Mouse (Mus musculus) MEL (cell line): Measurements from ENCODE around the gene Sgms1. TPM values are rescaled to one million over a fixed set of nuclear protein-coding genes. Genes with fewer than 3 reads are reported as not detected.

ENCODE experiments used
- DNase-seq: peaks from one replicate; pipeline ENCODE4 v3.0.0; 2011; ENCODE audit warnings: low read depth, low spot score
- H3K27ac ChIP-seq: 2 replicates; pipeline ENCODE4 v1.5.1; 2012; ENCODE audit warnings: low read depth, mild to moderate bottlenecking, control low read depth, low read length, moderate library complexity; ENCODE audit not compliant: control insufficient read depth
- H3K27me3 ChIP-seq, 2 experiments: fragments of 150-350 bp in 1 of 2; sonication (generic) in 1 of 2; 2 replicates each; pipeline ENCODE4 v1.6.1; 2012; ENCODE audit warnings: low read length in 2 of 2, mild to moderate bottlenecking in 2 of 2, improper control_type of control experiment in 1 of 2, moderate library complexity in 1 of 2; ENCODE audit not compliant: insufficient read depth in 2 of 2, control insufficient read depth in 1 of 2
- H3K36me3 ChIP-seq, 2 experiments: 2 replicates each; pipeline ENCODE4 v1.6.1; 2012 to 2014; ENCODE audit warnings: low read length in 2 of 2, improper control_type of control experiment in 1 of 2, inconsistent platforms in 1 of 2, mild to moderate bottlenecking in 1 of 2; ENCODE audit not compliant: insufficient read depth in 2 of 2, control insufficient read depth in 1 of 2
- H3K4me1 ChIP-seq, 2 experiments: fragments of 150-350 bp in 1 of 2; sonication (generic) in 1 of 2; 2 replicates each; pipeline ENCODE4 v1.6.1; 2012; ENCODE audit warnings: low read length in 2 of 2, improper control_type of control experiment in 1 of 2, mild to moderate bottlenecking in 1 of 2; ENCODE audit not compliant: insufficient read depth in 2 of 2, control insufficient read depth in 1 of 2
- H3K4me3 ChIP-seq, 2 experiments: fragments of 150-350 bp in 1 of 2; sonication (generic) in 1 of 2; 2 replicates each; pipeline ENCODE4 v1.5.1; 2012; ENCODE audit warnings: low read depth in 2 of 2, low read length in 2 of 2, mild to moderate bottlenecking in 2 of 2, moderate library complexity in 2 of 2, control low read depth in 1 of 2, improper control_type of control experiment in 1 of 2; ENCODE audit not compliant: control insufficient read depth in 1 of 2, insufficient read depth in 1 of 2
- H3K79me2 ChIP-seq: 2 replicates; pipeline ENCODE4 v1.6.1; 2012; ENCODE audit warnings: mild to moderate bottlenecking, low read length, moderate library complexity; ENCODE audit not compliant: control insufficient read depth, poor library complexity, insufficient read depth
- H3K9ac ChIP-seq: 2 replicates; pipeline ENCODE4 v1.6.1; 2012; ENCODE audit warnings: low read depth, mild to moderate bottlenecking, control low read depth, low read length, moderate library complexity; ENCODE audit not compliant: control insufficient read depth, poor library complexity, severe bottlenecking
- H3K9me3 ChIP-seq: fragments of 150-350 bp; sonication (generic); replicated peaks from 2 replicates; pipeline ENCODE4 v1.6.1; 2012; ENCODE audit warnings: mild to moderate bottlenecking, low read length, improper control_type of control experiment, moderate library complexity; ENCODE audit not compliant: insufficient read depth
- BHLHE40 ChIP-seq: IDR thresholded peaks from 2 replicates; pipeline ENCODE4 v1.6.1; 2012; ENCODE audit warnings: low read depth, mild to moderate bottlenecking, inconsistent platforms, low read length, improper control_type of control experiment, borderline replicate concordance
- CHD1 ChIP-seq: IDR thresholded peaks from 2 replicates; pipeline ENCODE4 v1.6.1; 2012; ENCODE audit warnings: low read depth, mild to moderate bottlenecking, inconsistent platforms, low read length, improper control_type of control experiment
- CHD2 ChIP-seq: IDR thresholded peaks from 2 replicates; pipeline ENCODE4 v1.6.1; 2011; ENCODE audit warnings: low read length, improper control_type of control experiment
- E2F4 ChIP-seq: IDR thresholded peaks from 2 replicates; pipeline ENCODE4 v1.6.1; 2011; ENCODE audit warnings: low read depth, low read length, improper control_type of control experiment, borderline replicate concordance
- ETS1 ChIP-seq: IDR thresholded peaks from 2 replicates; pipeline ENCODE4 v1.6.1; 2012; ENCODE audit warnings: low read depth, mild to moderate bottlenecking, inconsistent platforms, low read length, improper control_type of control experiment, moderate library complexity
- GABPA ChIP-seq: IDR thresholded peaks from 2 replicates; pipeline ENCODE4 v1.6.1; 2012; ENCODE audit warnings: low read depth, mild to moderate bottlenecking, inconsistent platforms, low read length, improper control_type of control experiment, moderate library complexity
- HCFC1 ChIP-seq: IDR thresholded peaks from 2 replicates; pipeline ENCODE4 v1.6.1; 2012; ENCODE audit warnings: low read depth, mild to moderate bottlenecking, inconsistent platforms, low read length, improper control_type of control experiment, moderate library complexity
- JUND ChIP-seq: IDR thresholded peaks from 2 replicates; pipeline ENCODE4 v1.6.1; 2011; ENCODE audit warnings: low read depth, mild to moderate bottlenecking, improper control_type of control experiment, low read length
- MAZ ChIP-seq: IDR thresholded peaks from 2 replicates; pipeline ENCODE4 v1.6.1; 2012; ENCODE audit warnings: low read depth, mild to moderate bottlenecking, inconsistent platforms, low read length, improper control_type of control experiment
- POLR2A ChIP-seq, 2 experiments: IDR thresholded peaks; 2 replicates each; pipeline ENCODE4 v1.6.1; 2011 to 2012; ENCODE audit warnings: low read length in 2 of 2, mild to moderate bottlenecking in 2 of 2, control low read depth in 1 of 2, improper control_type of control experiment in 1 of 2, low read depth in 1 of 2, moderate library complexity in 1 of 2; ENCODE audit not compliant: control insufficient read depth in 1 of 2, insufficient read depth in 1 of 2, poor library complexity in 1 of 2
- POLR2AphosphoS5 ChIP-seq: IDR thresholded peaks from 2 replicates; pipeline ENCODE4 v1.6.1; 2012; ENCODE audit warnings: low read depth, borderline replicate concordance, mild to moderate bottlenecking, inconsistent platforms, low read length, moderate library complexity, mixed read lengths
- RAD21 ChIP-seq: IDR thresholded peaks from 2 replicates; pipeline ENCODE4 v1.6.1; 2011; ENCODE audit warnings: mild to moderate bottlenecking, low read depth, low read length, improper control_type of control experiment
- RCOR1 ChIP-seq: IDR thresholded peaks from 2 replicates; pipeline ENCODE4 v1.6.1; 2012; ENCODE audit warnings: low read depth, mild to moderate bottlenecking, inconsistent platforms, low read length, improper control_type of control experiment
- SMC3 ChIP-seq: IDR thresholded peaks from 2 replicates; pipeline ENCODE4 v1.6.1; 2011; ENCODE audit warnings: low read depth, low read length, improper control_type of control experiment
- TAL1 ChIP-seq: IDR thresholded peaks from 2 replicates; pipeline ENCODE4 v1.6.1; 2012; ENCODE audit warnings: mild to moderate bottlenecking, inconsistent platforms, low read length, moderate library complexity, mixed read lengths
- TBP ChIP-seq: IDR thresholded peaks from 2 replicates; pipeline ENCODE4 v1.8.0; 2011; ENCODE audit warnings: low read depth, low read length, improper control_type of control experiment
- TCF12 ChIP-seq: IDR thresholded peaks from 2 replicates; pipeline ENCODE4 v1.6.1; 2014; ENCODE audit warnings: low read depth, mild to moderate bottlenecking, inconsistent platforms, low read length, improper control_type of control experiment, moderate library complexity
- UBTF ChIP-seq: IDR thresholded peaks from 2 replicates; pipeline ENCODE4 v1.6.1; 2012; ENCODE audit warnings: low read depth, mild to moderate bottlenecking, inconsistent platforms, low read length, improper control_type of control experiment, moderate library complexity, borderline replicate concordance; ENCODE audit not compliant: insufficient read depth
- ZC3H11A ChIP-seq: IDR thresholded peaks from 2 replicates; pipeline ENCODE4 v1.6.1; 2012; ENCODE audit warnings: low read depth, mild to moderate bottlenecking, inconsistent platforms, low read length, improper control_type of control experiment
- ZKSCAN1 ChIP-seq: IDR thresholded peaks from 2 replicates; pipeline ENCODE4 v1.6.1; 2012; ENCODE audit warnings: low read depth, mild to moderate bottlenecking, inconsistent platforms, low read length, improper control_type of control experiment, moderate library complexity
- ZMIZ1 ChIP-seq: IDR thresholded peaks from 2 replicates; pipeline ENCODE4 v1.6.1; 2012; ENCODE audit warnings: low read depth, mild to moderate bottlenecking, inconsistent platforms, low read length, improper control_type of control experiment, moderate library complexity
- ZNF384 ChIP-seq: IDR thresholded peaks from 2 replicates; pipeline ENCODE4 v1.6.1; 2012; ENCODE audit warnings: low read depth, mild to moderate bottlenecking, inconsistent platforms, low read length, improper control_type of control experiment
- polyA plus RNA-seq, 2 experiments: library from polyadenylated mRNA; stranded (reverse) in 1 of 2; unstranded in 1 of 2; fragments of >175 nt in 1 of 2; fragments of >200 nt in 1 of 2; gene quantifications; 2 replicates each; pipeline versions ENCODE4 v1.2.1 to v1.2.4; 2012; ENCODE audit warnings: low replicate concordance in 2 of 2, low read depth in 1 of 2; ENCODE audit not compliant: insufficient read length in 2 of 2, insufficient read depth in 1 of 2, missing spikeins in 1 of 2
- total RNA-seq: library from RNA; depleted of rRNA; stranded (reverse); fragments of 300-350 nt; gene quantifications from 2 replicates; pipeline ENCODE4 v1.2.3, GENCODE M21; 2012

The Sgms1 gene
- total and polyA plus RNA-seq, 3 experiments, result 16.3 to 18.5 TPM; not detected in 1

DNA sequence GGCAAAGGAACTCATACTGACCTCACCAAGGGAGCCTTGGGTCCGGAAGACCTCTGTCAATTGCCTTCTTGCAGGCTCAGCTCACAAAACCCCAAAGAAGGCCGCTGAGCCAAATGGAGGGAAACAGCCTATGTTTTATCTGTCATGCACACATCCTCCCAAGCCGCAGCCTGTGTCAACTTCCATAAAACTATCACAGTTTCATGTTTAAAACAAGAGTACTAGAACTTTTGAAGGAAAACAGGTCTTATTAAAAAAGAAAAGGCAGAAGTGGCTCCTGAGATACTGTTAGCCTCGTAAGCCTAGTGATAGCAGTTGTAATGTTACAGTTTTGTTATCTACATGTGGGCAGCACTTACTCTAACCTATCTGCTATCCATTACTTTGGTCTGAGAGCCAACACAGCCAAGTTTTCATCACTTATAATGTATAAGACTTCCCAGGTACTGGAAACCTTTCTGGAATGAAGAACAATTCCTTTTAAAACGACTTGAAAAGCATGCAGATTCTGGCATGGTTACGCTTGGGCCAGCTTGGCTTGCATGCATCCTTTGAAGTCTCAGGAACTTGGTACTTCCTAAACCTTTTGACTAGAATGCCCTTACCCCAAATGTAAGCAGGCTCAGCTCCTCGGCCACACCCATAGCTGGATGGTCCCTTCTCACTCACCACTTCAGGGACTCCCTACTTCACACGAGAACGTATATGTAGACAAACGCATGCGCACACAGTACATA, 150.6 kb downstream of the Sgms1 start (continued):
- TF ChIP-seq E2F4 (no peak), UBTF (no peak), MAZ (no peak; the same call in 1 of the 2 replicates), CHD1 (no peak), SMC3 (no peak), BHLHE40 (no peak), ZMIZ1 (no peak), HCFC1 (peak; percentile 43), TBP (peak; percentile 60), RAD21 (no peak), TCF12 (no peak; the same call in none of the 2 replicates), ZC3H11A (no peak), POLR2A (IDR thresholded peaks at IDR 0.05; ENCODE audit: control insufficient read depth in 1 of 2, insufficient read depth in 1 of 2, low read depth in 1 of 2, low read length in 2 of 2, poor library complexity in 1 of 2) (peak in 1 of 2 experiments; percentile 54; a peak in 2 of 4 replicates), POLR2AphosphoS5 (no peak), GABPA (no peak), ETS1 (peak; percentile 73), JUND (no peak), ZNF384 (no peak), CHD2 (peak; percentile 8), ZKSCAN1 (no peak)

DNA sequence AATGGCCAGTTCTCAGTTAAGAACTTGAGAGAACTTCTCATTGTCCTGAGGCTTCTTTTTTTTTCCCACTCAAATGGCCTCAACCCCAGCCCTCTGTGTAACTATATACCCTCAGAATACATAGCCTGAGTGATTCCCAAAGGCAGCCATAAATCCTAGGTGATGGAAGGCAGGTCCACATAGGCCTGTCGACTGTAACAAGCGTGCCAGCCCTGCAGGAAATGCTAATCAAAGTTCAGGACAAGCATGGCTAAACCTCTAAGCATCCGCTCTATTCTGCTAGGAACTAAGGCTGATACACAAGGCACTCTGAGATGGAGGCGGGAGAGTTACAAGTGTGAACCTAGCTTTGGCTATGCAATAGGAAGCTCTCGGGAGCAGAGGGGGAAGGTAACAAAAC, 151.8 kb downstream of the Sgms1 start:
- Histone ChIP-seq H3K4me1 (peaks cover 11 to 27% of the 10 kb centered on the region in 2 experiments), H3K9ac (peak overlapping the region; percentile 77), H3K27me3 (no peaks in the 10 kb centered on the region), H3K27ac (peak overlapping the region; percentile 100), H3K9me3 (no peaks in the 10 kb centered on the region), H3K79me2 (peaks cover 32% of the 10 kb centered on the region), H3K4me3 (peak overlapping the region; percentile 63 to 83), H3K36me3 (peaks cover under 1 to 23% of the 10 kb centered on the region in 2 experiments; a peak in 2 of 4 replicates)
- peak; percentile 42 for DNase-seq
- TF ChIP-seq TAL1 (no peak), RCOR1 (no peak), TCF12 (no peak)
